Mouse (Mus musculus) brain, embryonic 14.5 days (tissue): ENCODE measurements at regions not wholly inside any gene's neighbourhood (a gene's known extent, or its start where the extent isn't known, plus 50 kb on each side); places are given as distances from the start of the nearest gene placed in this dataset.

Source experiments
- DNase-seq: peaks from one replicate; pipeline ENCODE4 v3.0.0-alpha.2; 2011; ENCODE audit warnings: low read depth
- CTCF ChIP-seq: fragments of 200-500 bp; IDR thresholded peaks from 2 replicates; pipeline ENCODE4 v1.5.1; 2012; ENCODE audit warnings: inconsistent platforms, mild to moderate bottlenecking, moderate library complexity, borderline replicate concordance; ENCODE audit not compliant: insufficient read depth, insufficient read length; ENCODE audit errors: extremely low read depth
- POLR2A ChIP-seq: fragments of 200-500 bp; IDR thresholded peaks from 2 replicates; pipeline ENCODE4 v1.6.1; 2012; ENCODE audit warnings: mild to moderate bottlenecking, inconsistent platforms, borderline replicate concordance; ENCODE audit not compliant: poor library complexity, insufficient read depth, insufficient read length, severe bottlenecking; ENCODE audit errors: extremely low read depth

DNA sequence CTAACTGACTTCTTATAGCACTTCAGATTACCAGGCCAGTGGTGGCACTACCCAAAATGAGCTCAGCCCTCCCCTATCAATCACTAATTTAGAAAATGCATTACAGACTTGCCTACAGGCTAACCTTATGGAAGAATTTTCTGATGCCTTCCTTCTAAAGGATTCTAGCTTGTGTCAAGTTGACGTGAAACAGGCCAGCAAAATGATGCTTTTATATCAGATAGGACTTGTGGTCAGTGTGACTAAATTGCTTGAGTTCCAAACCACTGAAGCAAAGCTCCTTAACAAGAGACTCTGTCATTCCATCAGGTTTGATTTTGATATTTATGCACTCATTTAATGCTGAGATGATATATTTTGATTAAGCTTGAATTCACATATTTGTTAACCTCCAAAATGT lies 143.0 kb downstream of the Slc5a7 start:
- TF ChIP-seq POLR2A (no peak), CTCF (no peak)
- DNase-seq = no peak

GRCm38 (mm10) chr17:54154536-54154935 lies 144.3 kb downstream of the Slc5a7 start:
- TF ChIP-seq CTCF (no peak), POLR2A (no peak)
- no peak for DNase-seq
